Mouse (Mus musculus): Measurements from ENCODE around the gene Slc50a1. TPM values are rescaled to one million over a fixed set of nuclear protein-coding genes. Genes with fewer than 3 reads are reported as not detected.

Slc50a1 gene
- polyA plus RNA-seq, 1 experiment: 48.7 TPM

DNA sequence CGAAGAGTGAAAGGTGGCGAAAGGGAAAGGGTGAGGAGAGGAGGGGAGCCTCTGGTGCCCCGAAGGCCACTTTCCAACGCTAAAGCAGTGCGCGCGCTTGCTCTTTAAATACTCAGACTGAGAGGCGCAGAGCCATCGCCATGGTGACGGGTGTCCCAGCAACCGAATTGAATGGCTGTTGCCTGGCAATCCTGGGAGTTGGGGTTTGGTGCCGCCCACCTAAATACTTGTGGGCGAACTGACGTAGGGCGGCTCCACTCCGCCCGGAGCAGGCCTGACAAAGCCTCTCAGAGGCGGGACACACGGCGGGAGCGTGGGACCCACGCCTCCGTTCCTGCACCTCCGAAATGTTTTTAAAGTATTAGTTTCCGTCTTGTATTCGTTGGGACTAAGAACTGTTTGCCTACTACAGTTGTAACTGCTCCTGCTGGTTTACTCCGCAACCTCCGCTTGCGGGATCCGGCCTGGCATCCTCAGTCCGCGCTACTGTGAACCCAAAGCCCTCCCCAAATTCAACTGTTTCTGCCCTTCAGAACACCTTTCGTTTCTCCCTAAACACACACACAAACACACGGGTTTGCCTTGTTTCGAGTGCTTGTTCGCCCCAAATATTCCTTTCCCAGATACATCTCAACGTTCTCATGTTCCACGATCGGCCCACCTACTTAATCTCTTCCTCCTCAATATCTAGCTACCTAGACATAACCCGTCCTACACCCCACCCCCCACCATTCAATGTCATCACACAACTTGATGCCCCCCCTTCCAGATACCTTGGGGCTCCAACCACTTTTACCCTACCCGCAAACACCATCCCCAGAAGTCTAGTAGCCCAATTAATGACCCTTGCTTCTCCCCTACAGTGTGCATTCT, 42.8 kb downstream of the Slc50a1 start:
- TF ChIP-seq POLR2AphosphoS2 (IDR thresholded peaks at IDR 0.05; ENCODE audit: insufficient read length, low read depth) (no peak), TCF12 (IDR thresholded peaks at IDR 0.05; ENCODE audit: insufficient read depth, poor library complexity, severe bottlenecking) (no peak), SRF (IDR thresholded peaks at IDR 0.05; ENCODE audit: control insufficient read depth, insufficient read length, low read depth) (no peak), MAX (IDR thresholded peaks at IDR 0.05; ENCODE audit: low read depth) (no peak), MYOG (IDR thresholded peaks at IDR 0.05; ENCODE audit: control insufficient read depth in 1 of 3, insufficient read depth in 1 of 3, insufficient read length in 2 of 3, low read depth in 2 of 3) (no peak), CEBPB (IDR thresholded peaks at IDR 0.05; ENCODE audit: insufficient read depth, poor library complexity, severe bottlenecking) (no peak), USF1 (IDR thresholded peaks at IDR 0.05; ENCODE audit: low read depth) (no peak), TCF3 (IDR thresholded peaks at IDR 0.05; ENCODE audit: insufficient read length, low read depth) (no peak), POLR2A (IDR thresholded peaks at IDR 0.05; ENCODE audit: insufficient read length, low read depth) (no peak), REST (IDR thresholded peaks at IDR 0.05; ENCODE audit: insufficient read depth, insufficient read length) (no peak), MYOD1 (IDR thresholded peaks at IDR 0.05; ENCODE audit: control insufficient read depth in 1 of 3, insufficient read length in 2 of 3, low read depth in 2 of 3) (no peak), E2F4 (IDR thresholded peaks at IDR 0.05; ENCODE audit: insufficient read depth) (no peak)
- H3K4me3 ChIP-seq: peak overlapping the region; percentile 22
- H3K4me2 ChIP-seq (ENCODE audit: low read depth): peak overlapping the region; percentile 70
- no peaks in the 10 kb centered on the region for H3K36me3 ChIP-seq (ENCODE audit: control insufficient read depth, insufficient read depth)
- no peak overlapping the region for H3ac ChIP-seq (ENCODE audit: control insufficient read depth, insufficient read length)
- H3K27me3 ChIP-seq (ENCODE audit: control insufficient read depth, insufficient read depth, insufficient read length): no peaks in the 10 kb centered on the region
- no peaks in the 10 kb centered on the region for H3K79me2 ChIP-seq (ENCODE audit: control insufficient read depth, insufficient read depth)

DNA sequence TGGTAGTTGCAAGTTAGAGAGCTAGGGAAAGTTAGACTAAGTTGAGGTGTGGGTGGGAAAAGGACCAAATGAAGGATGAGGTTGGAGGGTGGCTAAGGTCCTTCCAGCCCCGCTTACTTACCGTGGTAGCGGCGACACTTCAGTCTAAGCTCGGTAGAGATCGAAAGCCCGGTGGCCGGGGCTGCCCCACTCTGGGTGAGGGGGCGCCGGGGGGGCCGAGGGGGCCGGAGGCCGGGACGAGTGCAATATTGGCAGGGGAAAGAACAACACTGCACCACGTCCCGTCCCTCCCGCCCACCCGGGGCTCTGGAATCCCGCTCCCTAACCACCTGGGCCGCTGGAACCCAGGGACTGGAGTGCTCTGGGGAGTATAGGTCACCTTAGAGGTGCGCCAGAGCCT, 43.5 kb downstream of the Slc50a1 start, which contains the start of gene Mtx1:
Gene Mtx1, minus strand, starts transcription at position 189 of the 400 bp plus-strand sequence.
- Histone ChIP-seq H3K36me3 (ENCODE audit: control insufficient read depth, insufficient read depth) (no peaks in the 10 kb centered on the region), H3K27me3 (ENCODE audit: control insufficient read depth, insufficient read depth, insufficient read length) (no peaks in the 10 kb centered on the region), H3K4me3 (peak within 1 kb of the TSS; percentile 22), H3K4me2 (ENCODE audit: low read depth) (peak within 1 kb of the TSS; percentile 70), H3K79me2 (ENCODE audit: control insufficient read depth, insufficient read depth) (no peaks in the 10 kb centered on the region), H3ac (ENCODE audit: control insufficient read depth, insufficient read length) (no peak within 1 kb of the TSS)
- TF ChIP-seq POLR2AphosphoS2 (IDR thresholded peaks at IDR 0.05; ENCODE audit: insufficient read length, low read depth) (no peak), CEBPB (IDR thresholded peaks at IDR 0.05; ENCODE audit: insufficient read depth, poor library complexity, severe bottlenecking) (no peak), E2F4 (IDR thresholded peaks at IDR 0.05; ENCODE audit: insufficient read depth) (no peak), SRF (IDR thresholded peaks at IDR 0.05; ENCODE audit: control insufficient read depth, insufficient read length, low read depth) (no peak), TCF12 (IDR thresholded peaks at IDR 0.05; ENCODE audit: insufficient read depth, poor library complexity, severe bottlenecking) (no peak), MAX (IDR thresholded peaks at IDR 0.05; ENCODE audit: low read depth) (no peak), TCF3 (IDR thresholded peaks at IDR 0.05; ENCODE audit: insufficient read length, low read depth) (no peak)

DNA sequence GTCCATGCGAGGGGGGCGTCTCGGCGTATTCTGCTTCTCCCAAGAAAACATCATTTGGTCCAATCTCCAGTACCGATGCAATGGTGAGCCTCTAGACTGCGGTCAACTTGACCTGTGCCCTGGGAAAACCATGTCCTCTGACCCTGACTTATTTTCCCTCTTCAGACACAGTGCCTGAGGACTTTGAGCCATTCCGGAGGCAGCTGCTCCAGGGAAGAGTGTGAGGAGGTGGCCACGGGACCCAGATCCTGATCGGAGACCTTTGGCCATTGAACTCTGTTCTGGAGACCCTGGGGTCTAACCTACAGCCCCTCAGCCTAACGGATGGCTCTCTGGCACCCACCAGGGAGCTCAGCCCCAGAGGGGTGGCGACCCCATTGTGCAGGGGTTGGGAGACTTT, 44.0 kb downstream of the Slc50a1 start:
- H3K4me2 ChIP-seq (ENCODE audit: low read depth): no peak overlapping the region

DNA sequence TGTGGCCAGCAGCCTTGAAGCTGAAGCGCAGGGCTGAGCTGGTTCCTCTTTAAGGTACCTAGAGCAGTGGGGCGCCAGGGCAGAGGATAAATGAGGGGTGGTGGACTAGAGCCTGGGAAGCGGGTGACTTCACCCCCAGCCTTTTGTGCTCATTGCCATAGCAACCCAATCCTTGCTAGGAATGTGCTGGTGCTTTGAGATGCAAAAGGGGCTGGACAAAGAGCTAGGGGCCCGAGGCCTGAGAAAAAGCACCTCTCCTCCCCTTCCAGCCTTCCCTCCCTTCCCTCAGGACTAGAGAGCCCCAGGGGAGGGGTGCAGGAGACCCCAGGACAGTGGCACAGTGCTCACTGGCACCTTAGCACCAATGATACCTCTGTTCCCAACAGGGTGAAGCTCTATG, 44.5 kb downstream of the Slc50a1 start:
- Histone ChIP-seq H3K27me3 (ENCODE audit: control insufficient read depth, insufficient read depth, insufficient read length) (no peaks in the 10 kb centered on the region), H3K79me2 (ENCODE audit: control insufficient read depth, insufficient read depth) (no peaks in the 10 kb centered on the region), H3K4me2 (ENCODE audit: low read depth) (no peak overlapping the region), H3K36me3 (ENCODE audit: control insufficient read depth, insufficient read depth) (no peaks in the 10 kb centered on the region), H3K4me3 (no peak overlapping the region), H3ac (ENCODE audit: control insufficient read depth, insufficient read length) (no peak overlapping the region)
- TF ChIP-seq REST (IDR thresholded peaks at IDR 0.05; ENCODE audit: insufficient read depth, insufficient read length): no peak
- no peak for TF ChIP-seq CEBPB (IDR thresholded peaks at IDR 0.05; ENCODE audit: insufficient read depth, poor library complexity, severe bottlenecking)
- TF ChIP-seq POLR2A (IDR thresholded peaks at IDR 0.05; ENCODE audit: insufficient read length, low read depth): no peak
- no peak for TF ChIP-seq TCF12 (IDR thresholded peaks at IDR 0.05; ENCODE audit: insufficient read depth, poor library complexity, severe bottlenecking)
- TF ChIP-seq MAX (IDR thresholded peaks at IDR 0.05; ENCODE audit: low read depth): no peak

More for the DNA sequence above, 44.0 kb downstream of the Slc50a1 start:
- TF ChIP-seq MYOD1 (IDR thresholded peaks at IDR 0.05; ENCODE audit: control insufficient read depth in 1 of 3, insufficient read length in 2 of 3, low read depth in 2 of 3): no peak
- TF ChIP-seq POLR2A (IDR thresholded peaks at IDR 0.05; ENCODE audit: insufficient read length, low read depth): no peak
- TF ChIP-seq MAX (IDR thresholded peaks at IDR 0.05; ENCODE audit: low read depth): no peak
- no peak for TF ChIP-seq USF1 (IDR thresholded peaks at IDR 0.05; ENCODE audit: low read depth)
- TF ChIP-seq E2F4 (IDR thresholded peaks at IDR 0.05; ENCODE audit: insufficient read depth): no peak
- no peak for TF ChIP-seq MYOG (IDR thresholded peaks at IDR 0.05; ENCODE audit: control insufficient read depth in 1 of 3, insufficient read depth in 1 of 3, insufficient read length in 2 of 3, low read depth in 2 of 3)
- TF ChIP-seq POLR2AphosphoS2 (IDR thresholded peaks at IDR 0.05; ENCODE audit: insufficient read length, low read depth): no peak
- no peak for TF ChIP-seq CEBPB (IDR thresholded peaks at IDR 0.05; ENCODE audit: insufficient read depth, poor library complexity, severe bottlenecking)
- TF ChIP-seq TCF3 (IDR thresholded peaks at IDR 0.05; ENCODE audit: insufficient read length, low read depth): no peak
- no peak for TF ChIP-seq REST (IDR thresholded peaks at IDR 0.05; ENCODE audit: insufficient read depth, insufficient read length)
- TF ChIP-seq SRF (IDR thresholded peaks at IDR 0.05; ENCODE audit: control insufficient read depth, insufficient read length, low read depth): no peak
- no peak overlapping the region for H3K4me3 ChIP-seq
- no peaks in the 10 kb centered on the region for H3K27me3 ChIP-seq (ENCODE audit: control insufficient read depth, insufficient read depth, insufficient read length)
- H3K79me2 ChIP-seq (ENCODE audit: control insufficient read depth, insufficient read depth): no peaks in the 10 kb centered on the region
- no peaks in the 10 kb centered on the region for H3K36me3 ChIP-seq (ENCODE audit: control insufficient read depth, insufficient read depth)
- H3ac ChIP-seq (ENCODE audit: control insufficient read depth, insufficient read length): no peak overlapping the region

Data from myocyte (in vitro differentiated cells).